Comparison of ENCODE assay signal across 31 mouse cellular contexts in the genomic region with DNA sequence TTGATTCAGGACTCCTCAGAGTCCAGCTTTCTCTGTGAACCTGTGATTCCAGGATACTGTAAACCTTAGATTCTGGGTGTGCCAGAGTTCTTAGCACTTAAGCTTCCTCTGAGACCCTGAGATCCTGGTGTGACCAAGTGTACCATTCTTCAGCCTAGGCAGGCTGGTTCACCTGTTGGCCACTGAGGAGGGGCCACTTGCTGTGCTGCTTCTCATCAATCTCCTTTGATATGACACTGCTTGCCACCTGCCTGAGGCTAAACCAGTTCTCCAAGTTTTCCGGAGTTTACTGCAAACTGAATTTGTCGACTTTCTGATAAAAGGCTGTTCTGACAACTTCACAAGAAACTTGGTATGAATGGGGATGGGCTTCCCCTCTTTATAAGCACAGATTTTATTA. TPM values are rescaled to one million over a fixed set of nuclear protein-coding genes. Genes with fewer than 3 reads are reported as not detected.
DNase-seq lines count a peak whose midpoint lies in the region; ATAC-seq and TF ChIP-seq lines count a peak whose summit lies in the region.
"Had no signal": no experiment of that assay in that cellular context is flagged by ENCODE, and none has a peak within 500 bp of the region (broad histone marks: within the 10 kb centered on the region; RNA-seq: fewer than 3 reads in every experiment).

No protein-coding gene starts in this region.

- DNase-seq in intestine, embryonic 14.5 days (ENCODE audit: low spot score), result no peak
- no peak for DNase-seq in gastrocnemius, adult 8-10 months (ENCODE audit: low spot score in 2 of 2)
- no peak for DNase-seq in ovary, postnatal 10 days (ENCODE audit: low spot score)
- DNase-seq: adrenal gland, postnatal 10 days; adrenal gland, postnatal 36 days; B cell, adult 2 months; cerebellum, adult 18-20 months; cerebellum, adult 9-10 months; cerebellum, postnatal 14 days; gastrocnemius, postnatal 10 days; gastrocnemius, postnatal 36 days; heart, adult 2 months; heart, postnatal 14 days; heart, postnatal 4 days had no signal

- TF ChIP-seq CTCF in intestine, postnatal 0 days (IDR thresholded peaks at IDR 0.05; ENCODE audit: low read depth), result no peak

- H3K4me1 ChIP-seq in intestine, embryonic 14.5 days (replicated peaks; ENCODE audit: control insufficient read depth, insufficient read depth, low read length), result no peaks in the 10 kb centered on the region
- H3K4me1 ChIP-seq in intestine, postnatal 0 days (replicated peaks; ENCODE audit: control insufficient read depth, insufficient read depth, low read length), result no peaks in the 10 kb centered on the region
- H3K4me1 ChIP-seq in intestine, embryonic 16.5 days (ENCODE audit: control insufficient read depth, insufficient read depth, low read length), result no peaks in the 10 kb centered on the region
- H3K4me1 ChIP-seq in stomach, embryonic 16.5 days (ENCODE audit: control insufficient read depth, insufficient read depth, low read length), result no peaks in the 10 kb centered on the region
- H3K4me1 ChIP-seq: embryonic facial prominence, embryonic 12.5 days; forebrain, embryonic 12.5 days; forebrain, embryonic 15.5 days; heart, embryonic 10.5 days; heart, embryonic 13.5 days had no signal

- H3K4me2 ChIP-seq in intestine, embryonic 14.5 days (ENCODE audit: low read length), result no peak overlapping the region
- no peak overlapping the region for H3K4me2 ChIP-seq in intestine, postnatal 0 days (replicated peaks; ENCODE audit: low read depth)
- H3K4me2 ChIP-seq in intestine, embryonic 16.5 days (ENCODE audit: low read depth, low read length), result no peak overlapping the region
- no peak overlapping the region for H3K4me2 ChIP-seq in stomach, embryonic 16.5 days (ENCODE audit: low read depth, low read length)
- H3K4me2 ChIP-seq: embryonic facial prominence, embryonic 12.5 days; forebrain, embryonic 12.5 days; forebrain, embryonic 15.5 days; heart, embryonic 13.5 days; hindbrain, embryonic 14.5 days had no signal

- no peak overlapping the region for H3K27ac ChIP-seq in intestine, embryonic 14.5 days (ENCODE audit: low read depth)
- H3K27ac ChIP-seq in intestine, postnatal 0 days (ENCODE audit: low read depth, low read length), result no peak overlapping the region
- H3K27ac ChIP-seq in intestine, embryonic 16.5 days (ENCODE audit: low read length), result no peak overlapping the region
- H3K27ac ChIP-seq in stomach, embryonic 16.5 days (ENCODE audit: low read length), result no peak overlapping the region
- H3K27ac ChIP-seq: embryonic facial prominence, embryonic 12.5 days; forebrain, embryonic 12.5 days; forebrain, embryonic 15.5 days; heart, adult 2 months; heart, embryonic 10.5 days; heart, embryonic 13.5 days; hindbrain, embryonic 14.5 days; hindbrain, postnatal 0 days had no signal

- ATAC-seq in intestine, embryonic 14.5 days (replicated peaks; ENCODE audit: low FRiP score, low TSS enrichment, low read depth), result peak; percentile 71; the same call in 1 of the 2 replicates
- ATAC-seq in intestine, postnatal 0 days, result no peak
- ATAC-seq in intestine, embryonic 16.5 days, result peak; percentile 64; the same call in 1 of the 2 replicates
- ATAC-seq in stomach, embryonic 16.5 days (ENCODE audit: insufficient read depth, low FRiP score), result peak; percentile 72
- ATAC-seq: forebrain, embryonic 15.5 days; hindbrain, postnatal 0 days; Patski had no signal

- H3K9me3 ChIP-seq in intestine, embryonic 14.5 days (ENCODE audit: control insufficient read depth, low read length), result no peaks in the 10 kb centered on the region
- H3K9me3 ChIP-seq in intestine, postnatal 0 days (ENCODE audit: control insufficient read depth), result no peaks in the 10 kb centered on the region
- H3K9me3 ChIP-seq in intestine, embryonic 16.5 days (ENCODE audit: control insufficient read depth, low read length), result no peaks in the 10 kb centered on the region; the same call in 1 of the 2 replicates
- no peaks in the 10 kb centered on the region for H3K9me3 ChIP-seq in stomach, embryonic 16.5 days (replicated peaks; ENCODE audit: control insufficient read depth, low read length)
- H3K9me3 ChIP-seq: forebrain, embryonic 15.5 days; G1E; heart, embryonic 13.5 days had no signal

- H3K36me3 ChIP-seq in intestine, embryonic 14.5 days (ENCODE audit: control insufficient read depth, insufficient read depth, low read length), result no peaks in the 10 kb centered on the region
- H3K36me3 ChIP-seq in intestine, postnatal 0 days (ENCODE audit: control insufficient read depth, insufficient read depth), result no peaks in the 10 kb centered on the region
- H3K36me3 ChIP-seq in intestine, embryonic 16.5 days (ENCODE audit: control insufficient read depth, insufficient read depth, low read length), result no peaks in the 10 kb centered on the region
- no peaks in the 10 kb centered on the region for H3K36me3 ChIP-seq in stomach, embryonic 16.5 days (ENCODE audit: control insufficient read depth, insufficient read depth, low read length)
- H3K36me3 ChIP-seq: embryonic facial prominence, embryonic 12.5 days; forebrain, embryonic 12.5 days; forebrain, embryonic 15.5 days; G1E; heart, embryonic 10.5 days; heart, embryonic 13.5 days had no signal

- 53% methylated on average over 2 of the region's 2 CpGs for WGBS in intestine, embryonic 14.5 days
- WGBS in intestine, postnatal 0 days, result 31% methylated on average over 2 of the region's 2 CpGs
- WGBS in intestine, embryonic 16.5 days, result 40% methylated on average over 2 of the region's 2 CpGs
- WGBS in stomach, embryonic 16.5 days, result 42% methylated on average over 2 of the region's 2 CpGs

- no peak overlapping the region for H3K9ac ChIP-seq in intestine, embryonic 14.5 days (ENCODE audit: low read length)
- H3K9ac ChIP-seq in intestine, postnatal 0 days (ENCODE audit: low read depth, low read length), result no peak overlapping the region
- no peak overlapping the region for H3K9ac ChIP-seq in intestine, embryonic 16.5 days (ENCODE audit: low read depth, low read length)
- H3K9ac ChIP-seq in stomach, embryonic 16.5 days (ENCODE audit: low read length), result no peak overlapping the region
- H3K9ac ChIP-seq: embryonic facial prominence, embryonic 12.5 days; forebrain, embryonic 12.5 days; forebrain, embryonic 15.5 days; heart, embryonic 13.5 days; hindbrain, embryonic 14.5 days had no signal

- H3K4me3 ChIP-seq in intestine, embryonic 14.5 days (ENCODE audit: low read depth, low read length), result no peak overlapping the region
- no peak overlapping the region for H3K4me3 ChIP-seq in intestine, postnatal 0 days (ENCODE audit: low read depth, low read length)
- H3K4me3 ChIP-seq in intestine, embryonic 16.5 days (ENCODE audit: low read length), result no peak overlapping the region
- H3K4me3 ChIP-seq in stomach, embryonic 16.5 days (replicated peaks; ENCODE audit: low read length), result no peak overlapping the region
- H3K4me3 ChIP-seq: embryonic facial prominence, embryonic 12.5 days; erythroblast, embryonic 14.5 days; forebrain, embryonic 12.5 days; forebrain, embryonic 15.5 days; heart, adult 2 months; heart, embryonic 10.5 days; heart, embryonic 13.5 days had no signal

- H3K27me3 ChIP-seq in intestine, embryonic 14.5 days (replicated peaks; ENCODE audit: control insufficient read depth, insufficient read depth, low read length), result no peaks in the 10 kb centered on the region
- no peaks in the 10 kb centered on the region for H3K27me3 ChIP-seq in intestine, postnatal 0 days (replicated peaks; ENCODE audit: control insufficient read depth, insufficient read depth, low read length)
- H3K27me3 ChIP-seq in intestine, embryonic 16.5 days (replicated peaks; ENCODE audit: control insufficient read depth, insufficient read depth, low read length), result no peaks in the 10 kb centered on the region
- H3K27me3 ChIP-seq in stomach, embryonic 16.5 days (ENCODE audit: control insufficient read depth, insufficient read depth, low read length), result no peaks in the 10 kb centered on the region
- H3K27me3 ChIP-seq: CH12.LX; embryonic facial prominence, embryonic 12.5 days; forebrain, embryonic 12.5 days; forebrain, embryonic 15.5 days; heart, embryonic 13.5 days; Patski had no signal

RNA-seq across cellular contexts. Expression of a gene that starts 50.9 kb away (rescaled TPM):
- polyA plus RNA-seq in intestine, embryonic 14.5 days (2014; fragmentation: Nextera tagmentation; extraction: Ambion mirVana), result not detected in 2 replicates
- polyA plus RNA-seq in intestine, postnatal 0 days (2015; fragmentation: Nextera tagmentation; extraction: Ambion mirVana), result not detected in 2 replicates
- not detected in 2 replicates for polyA plus RNA-seq in intestine, embryonic 16.5 days (2015; fragmentation: Nextera tagmentation; extraction: Ambion mirVana)
- 0.48 TPM in 1 of 2 replicates, not detected in the other for polyA plus RNA-seq in stomach, embryonic 16.5 days (2015; fragmentation: Nextera tagmentation; extraction: Ambion mirVana)
- total RNA-seq in gastrocnemius, adult 8-10 months (2022), result not detected
- total RNA-seq: adrenal gland, postnatal 36 days; CH12.LX; G1E; gastrocnemius, postnatal 10 days; gastrocnemius, postnatal 36 days; granulocyte monocyte progenitor cell, adult 5-6 weeks; heart, adult 2 months; heart, postnatal 14 days; heart, postnatal 4 days; hindbrain, postnatal 0 days had no signal
- polyA plus RNA-seq: erythroblast, embryonic 14.5 days; forebrain, embryonic 12.5 days; forebrain, embryonic 15.5 days; G1E; heart, adult 2 months; heart, embryonic 10.5 days; heart, embryonic 13.5 days; heart, embryonic 16.5 days; hindbrain, embryonic 11.5 days; hindbrain, embryonic 14.5 days; hindbrain, postnatal 0 days; Patski had no signal
